Mouse (Mus musculus) regulatory T cell (primary cell): ENCODE data around the gene Gm49392.
"Not testable (repeated sequence)": the region's sequence is repeated elsewhere in the genome, so short reads cannot be mapped to it uniquely, and the experiment has no call there.

Experiments
- in situ Hi-C: fragments of 300-600 bp; cut with MboI, MseI; formaldehyde crosslinking; loops from one replicate; pipeline ENCODE4 v1.15.1; 2025; ENCODE audit warnings: high pct_unique_total_duplicates

Gene Gm49392

GRCm38 (mm10) chr13:60896794-60897193 lies at the start of gene Gm49392:
Gene Gm49392 (minus strand): TSS chr13:60896894.
- in situ Hi-C loops = loop anchor here (5.0 kb wide), 1 partner anchor 41 kb away; the partner anchor contains the start of genes Ctla2a, Gm49391 and Gm49393

GRCm38 (mm10) chr13:60941884-60942283 lies 45.2 kb upstream of the Gm49392 start, which contains the start of gene Tpbpa:
Gene Tpbpa (minus strand): TSS chr13:60941984.
- in situ Hi-C loops = loop anchor here (10.0 kb wide), 1 partner anchor 107 kb away; no protein-coding TSS in a partner anchor

DNA sequence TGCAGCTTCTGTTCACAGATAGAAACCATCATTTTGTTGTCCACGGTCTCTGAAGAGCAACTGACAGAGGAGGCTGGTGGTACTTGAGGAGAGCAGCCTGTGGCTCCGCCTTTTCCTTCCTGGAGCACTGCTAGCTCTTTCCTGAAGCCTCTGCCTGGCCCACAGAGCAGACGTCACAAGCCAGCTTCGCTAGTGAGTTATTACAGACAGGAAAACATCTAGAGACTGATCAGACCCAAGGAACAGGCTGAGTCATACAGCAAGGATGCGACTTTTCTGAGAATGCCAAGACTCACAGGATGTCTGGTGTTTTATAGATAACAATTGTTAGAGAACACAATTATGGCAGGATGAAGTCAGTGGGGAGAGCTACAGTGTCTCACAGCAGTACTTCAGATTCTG lies 39.8 kb upstream of the Gm49392 start, which contains the start of the genes Gm49391 and Ctla2a:
TSS of gene Gm49391 (minus strand) at position 72 of the 402 bp plus-strand sequence.
TSS of gene Ctla2a (minus strand) at position 126 of the 402 bp plus-strand sequence.
- in situ Hi-C loops = loop anchor here (5.0 kb wide), 1 partner anchor 39 kb away; the partner anchor contains the start of genes Ctla2b and Gm49392

GRCm38 (mm10) chr13:60935490-60935889 lies 38.8 kb upstream of the Gm49392 start, which contains the start of gene Gm49393:
Gene Gm49393 (minus strand): TSS chr13:60935590.
- in situ Hi-C loops = loop anchor here (5.0 kb wide), 1 partner anchor 38 kb away; the partner anchor contains the start of genes Ctla2b and Gm49392

DNA sequence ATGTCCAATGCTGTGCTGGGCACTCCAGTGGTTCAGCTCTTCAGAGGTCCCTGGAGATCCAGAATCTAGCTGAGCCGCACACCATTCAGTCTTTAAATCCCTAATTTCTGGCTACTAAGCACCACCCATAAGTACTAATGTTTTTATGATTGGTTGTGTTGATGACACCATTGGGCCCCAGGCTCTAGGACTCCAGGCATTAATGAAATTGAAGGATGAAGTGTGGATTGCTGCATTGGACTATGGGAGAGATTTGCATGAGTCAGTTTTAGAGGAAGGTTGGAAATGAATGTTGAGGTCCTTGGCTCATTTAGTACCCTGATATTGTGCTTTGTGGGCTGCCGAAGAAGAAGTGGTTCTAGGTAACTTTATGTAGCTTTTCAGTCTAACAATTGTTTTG lies 8.1 kb upstream of the Gm49392 start, which contains the start of gene Tpbpb:
TSS of gene Tpbpb (minus strand) at position 101 of the 400 bp plus-strand sequence.
- in situ Hi-C loops = not testable (repeated sequence)

DNA sequence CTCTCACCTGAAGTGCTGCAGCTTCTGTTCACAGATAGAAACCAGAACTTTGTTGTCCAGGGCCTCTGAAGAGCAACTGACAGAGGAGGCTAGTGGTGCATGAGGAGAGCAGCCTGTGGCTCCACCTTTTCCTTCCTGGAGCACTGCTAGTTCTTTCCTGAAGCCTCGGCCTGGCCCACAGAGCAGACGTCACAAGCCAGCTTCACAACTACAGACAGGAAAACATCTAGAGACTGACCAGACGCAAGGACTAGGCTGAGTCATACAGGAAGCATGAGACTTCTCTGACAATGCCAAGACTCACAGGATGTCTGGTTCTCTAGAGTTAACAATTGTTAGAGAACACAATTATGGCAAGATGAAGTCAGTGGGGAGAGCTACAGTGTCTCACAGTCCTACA lies 634 bp upstream of the Gm49392 start, which contains the start of gene Ctla2b:
TSS of gene Ctla2b (minus strand) at position 120 of the 400 bp plus-strand sequence.
- in situ Hi-C loops = loop anchor here (5.0 kb wide), 1 partner anchor 40 kb away; the partner anchor contains the start of genes Ctla2a, Gm49391 and Gm49393

GRCm38 (mm10) chr13:60895406-60896160 lies 1.1 kb downstream of the Gm49392 start:
- in situ Hi-C loops = loop anchor here (5.0 kb wide), 1 partner anchor 42 kb away; the partner anchor contains the start of genes Ctla2a, Gm49391 and Gm49393

DNA sequence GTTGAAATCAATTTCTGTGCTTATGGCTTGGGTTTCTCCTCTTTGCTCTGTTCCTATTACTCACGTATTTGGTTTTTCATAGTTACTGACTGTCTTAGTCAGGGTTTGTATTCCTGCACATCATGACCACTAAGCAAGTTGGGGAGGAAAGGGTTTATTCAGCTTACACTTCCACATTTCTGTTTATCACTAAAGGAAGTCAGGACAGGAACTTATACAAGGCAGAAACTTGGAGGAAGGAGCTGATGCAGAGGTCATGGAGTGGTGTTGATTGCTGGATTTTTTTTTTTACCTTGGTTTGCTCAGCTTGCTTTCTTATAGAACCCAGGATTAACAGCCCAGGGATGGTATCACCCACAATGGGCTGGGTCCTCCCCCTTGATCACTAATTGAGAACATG lies 4.4 kb downstream of the Gm49392 start:
- in situ Hi-C loops = no loop called here

DNA sequence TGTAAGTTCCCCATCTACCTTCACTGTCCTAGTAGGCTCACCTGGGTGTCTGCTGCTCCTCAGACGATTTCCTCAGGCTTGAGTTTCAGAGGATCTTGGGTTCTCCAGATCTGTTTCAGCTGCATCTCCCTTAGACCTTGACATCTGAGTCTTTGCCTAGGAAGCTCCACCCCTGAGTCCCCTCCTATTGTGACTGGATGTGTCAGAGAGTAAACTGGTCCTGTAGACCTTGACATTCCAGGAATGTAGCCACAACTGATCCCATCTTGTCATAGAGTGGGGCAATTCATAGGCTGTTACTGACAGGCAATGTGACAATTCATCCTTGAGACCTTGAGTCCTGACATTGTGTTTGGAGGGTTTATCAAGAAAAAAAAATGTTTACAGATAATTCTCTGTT lies 32.4 kb downstream of the Gm49392 start, which contains the start of gene 4930486L24Rik:
TSS of gene 4930486L24Rik (minus strand) at position 195 of the 400 bp plus-strand sequence.
- in situ Hi-C loops = no loop called here

- in situ Hi-C loops = no loop called here
These were observed 48.2 kb downstream of the Gm49392 start for GRCm38 (mm10) chr13:60848241-60849120.

DNA sequence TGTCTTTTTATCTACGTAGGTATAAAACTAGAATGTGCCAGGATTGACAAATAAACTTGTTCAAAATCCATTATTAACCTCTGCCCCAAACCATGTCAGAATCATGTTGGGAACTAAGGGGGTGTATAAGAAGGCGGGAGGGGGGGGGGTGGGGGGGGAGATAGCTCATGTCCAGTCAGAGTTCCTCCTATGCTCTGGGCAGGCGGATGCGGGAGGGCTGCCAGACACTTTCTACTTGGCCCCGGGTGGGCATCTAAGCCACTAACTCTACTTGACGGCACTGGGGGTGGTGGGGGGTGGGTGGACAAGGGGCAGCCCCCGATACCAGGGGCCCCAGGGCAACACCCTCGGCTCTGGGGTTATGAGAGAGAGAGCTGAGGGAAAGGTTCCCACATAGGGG lies 53.5 kb downstream of the Gm49392 start:
- in situ Hi-C loops = no loop called here

DNA sequence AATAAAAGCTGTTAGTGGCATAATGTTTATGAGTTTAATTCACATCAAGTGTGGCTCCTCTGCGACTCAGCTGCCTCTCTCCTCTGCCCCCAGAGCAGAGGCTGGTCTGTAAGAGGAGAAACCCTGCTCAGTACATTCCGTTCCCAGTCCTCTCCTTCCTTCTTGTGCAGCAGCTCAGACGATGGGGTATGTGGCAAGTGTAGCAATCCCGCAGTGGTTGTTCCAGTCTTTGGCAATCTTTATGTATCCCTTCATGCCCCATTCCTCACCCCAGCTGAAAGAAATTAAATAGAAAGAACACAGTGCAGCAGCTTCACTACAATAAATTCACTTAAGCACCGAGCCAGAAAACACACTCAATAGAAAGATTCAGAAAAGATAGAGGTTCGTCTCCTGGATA lies 54.0 kb downstream of the Gm49392 start:
- in situ Hi-C loops = no loop called here

GRCm38 (mm10) chr13:60839353-60839902 lies 57.3 kb downstream of the Gm49392 start:
- in situ Hi-C loops = loop anchor here (10.0 kb wide), 1 partner anchor 105 kb away; the partner anchor contains the start of gene Tpbpa

DNA sequence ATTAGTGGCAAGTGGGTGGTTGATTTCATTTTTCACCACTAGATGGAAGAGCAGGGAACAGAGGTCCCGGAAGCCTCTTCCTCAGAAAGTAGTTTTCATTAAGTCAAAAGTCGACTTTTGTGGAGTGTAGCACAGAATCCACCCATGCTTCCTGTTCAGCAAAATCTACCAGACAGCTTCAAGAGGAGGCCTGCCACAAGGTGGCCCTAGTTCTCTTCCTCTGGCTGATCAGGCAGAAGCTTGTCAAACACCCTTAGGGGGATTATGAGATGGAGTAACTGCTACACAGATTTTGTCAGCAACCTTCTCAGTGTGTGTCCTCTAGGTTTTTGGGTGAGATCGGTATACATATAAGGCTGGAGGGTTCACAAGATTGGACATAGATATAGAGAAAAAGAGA lies 70.6 kb downstream of the Gm49392 start:
- in situ Hi-C loops = no loop called here

DNA sequence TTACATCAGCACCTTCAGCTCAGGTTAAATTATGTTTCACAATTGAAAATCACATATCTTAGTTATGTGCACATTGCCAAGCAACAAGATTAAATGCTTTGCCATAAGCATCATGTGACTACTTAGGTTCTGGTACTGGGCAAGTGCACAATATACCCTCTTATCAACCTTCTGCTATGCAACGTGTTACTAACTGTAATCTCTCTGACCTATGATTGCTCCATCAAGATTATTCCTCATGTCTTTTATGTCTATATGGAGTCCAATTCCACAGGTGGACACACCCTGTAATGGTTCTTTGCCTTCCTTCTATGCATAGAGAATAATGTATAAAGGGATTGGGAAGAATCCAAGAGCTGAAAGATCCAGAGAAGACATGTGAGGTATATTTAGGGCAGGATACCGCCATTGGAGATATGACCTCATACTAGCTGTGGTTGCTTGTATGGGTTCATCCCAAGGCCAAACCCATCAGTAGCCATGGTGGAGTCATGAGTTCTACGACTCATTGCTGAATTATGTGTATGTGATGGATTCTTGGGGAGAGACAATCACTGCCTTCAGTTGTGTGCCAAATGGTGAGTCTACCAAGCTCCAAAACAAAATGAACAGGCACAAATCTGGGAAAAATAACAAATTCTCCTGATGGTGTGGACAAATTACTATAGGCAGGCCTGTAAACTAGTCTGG lies 76.1 kb downstream of the Gm49392 start:
- in situ Hi-C loops = no loop called here

DNA sequence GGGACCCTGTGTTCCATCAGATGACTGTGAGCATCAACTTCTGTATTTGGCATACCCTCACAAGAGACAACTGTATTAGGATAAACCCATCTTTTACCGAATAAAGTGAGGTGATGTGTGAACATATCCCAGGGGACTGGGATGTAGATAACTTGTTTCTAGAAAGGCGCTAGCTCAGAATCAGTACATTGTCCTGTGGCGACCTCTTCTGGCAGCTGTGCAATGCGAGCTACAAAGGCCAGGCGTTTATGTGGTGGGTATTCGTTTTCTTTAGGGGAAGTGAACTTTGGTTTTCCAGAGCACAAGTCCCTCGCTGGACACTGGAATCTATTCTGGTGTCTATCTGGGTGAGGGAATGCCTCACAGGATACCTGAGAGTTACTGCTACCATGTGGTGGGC lies 77.2 kb downstream of the Gm49392 start:
- in situ Hi-C loops = loop anchor here (5.0 kb wide), 1 partner anchor 67 kb away; no protein-coding TSS in a partner anchor

DNA sequence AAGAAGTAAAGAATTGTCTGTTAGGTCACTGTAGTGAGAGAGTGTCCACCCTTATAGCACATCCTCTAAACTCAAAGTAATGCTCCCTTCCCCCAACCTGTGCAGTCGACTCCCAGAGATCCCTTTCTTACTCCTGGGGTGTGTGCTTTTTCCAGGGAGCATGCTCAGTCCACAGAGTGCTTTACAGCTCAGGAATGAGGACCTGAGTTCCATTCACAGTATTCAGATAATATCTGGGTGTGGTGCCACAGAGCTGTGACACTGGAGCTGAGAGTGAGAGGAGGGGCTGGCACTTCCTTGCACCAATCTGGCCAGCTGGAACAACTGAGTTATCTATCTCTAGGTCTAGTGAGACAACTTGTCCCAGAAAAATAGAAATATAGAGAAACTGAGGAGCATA lies 83.0 kb downstream of the Gm49392 start:
- in situ Hi-C loops = no loop called here

- in situ Hi-C loops = no loop called here
These were observed 83.9 kb downstream of the Gm49392 start for GRCm38 (mm10) chr13:60812768-60813167.

GRCm38 (mm10) chr13:60809690-60810089 lies 87.0 kb downstream of the Gm49392 start:
- in situ Hi-C loops = no loop called here

- in situ Hi-C loops = no loop called here
These were observed 93.9 kb downstream of the Gm49392 start, which contains the start of gene Ctsll3 for GRCm38 (mm10) chr13:60802749-60803148. Gene Ctsll3 (minus strand): TSS chr13:60802849.
